Mouse (Mus musculus): ENCODE results near the gene Ptbp1.

Gene Ptbp1

GRCm38 (mm10) chr10:79853860-79854795 is at the start of gene Ptbp1:
Gene Ptbp1 (plus strand): TSS chr10:79854427.
- peak; percentile 100 for DNase-seq (ENCODE audit: low read depth)

GRCm38 (mm10) chr10:79805636-79806035 is 48.6 kb upstream of the Ptbp1 start:
- no peak for DNase-seq (ENCODE audit: low read depth)

GRCm38 (mm10) chr10:79806331-79806730 is 47.9 kb upstream of the Ptbp1 start:
- DNase-seq (ENCODE audit: low read depth) = no peak

- no peak for DNase-seq (ENCODE audit: low read depth)
These were observed 47.3 kb upstream of the Ptbp1 start for GRCm38 (mm10) chr10:79806972-79807371.

GRCm38 (mm10) chr10:79807826-79808225 is 46.4 kb upstream of the Ptbp1 start:
- DNase-seq (ENCODE audit: low read depth) = no peak

- DNase-seq (ENCODE audit: low read depth) = no peak
These were observed 45.5 kb upstream of the Ptbp1 start for GRCm38 (mm10) chr10:79808728-79809127.

- peak; percentile 86 for DNase-seq (ENCODE audit: low read depth)
These were observed 42.2 kb upstream of the Ptbp1 start for GRCm38 (mm10) chr10:79811736-79812637.

GRCm38 (mm10) chr10:79814271-79814842 is 39.9 kb upstream of the Ptbp1 start:
- no peak for DNase-seq (ENCODE audit: low read depth)

- DNase-seq (ENCODE audit: low read depth) = no peak
These were observed 38.3 kb upstream of the Ptbp1 start for GRCm38 (mm10) chr10:79815671-79816494.

- no peak for DNase-seq (ENCODE audit: low read depth)
These were observed 37.1 kb upstream of the Ptbp1 start for GRCm38 (mm10) chr10:79817111-79817510.

- no peak for DNase-seq (ENCODE audit: low read depth)
These were observed 36.0 kb upstream of the Ptbp1 start for GRCm38 (mm10) chr10:79818225-79818624.

- no peak for DNase-seq (ENCODE audit: low read depth)
These were observed 34.6 kb upstream of the Ptbp1 start for GRCm38 (mm10) chr10:79819606-79820005.

- no peak for DNase-seq (ENCODE audit: low read depth)
These were observed 34.0 kb upstream of the Ptbp1 start for GRCm38 (mm10) chr10:79820277-79820676.

- DNase-seq (ENCODE audit: low read depth) = no peak
These were observed 33.4 kb upstream of the Ptbp1 start, which contains the start of gene Misp for GRCm38 (mm10) chr10:79820782-79821181. Gene Misp (plus strand): TSS chr10:79820989.

GRCm38 (mm10) chr10:79821731-79822130 is 32.5 kb upstream of the Ptbp1 start:
- no peak for DNase-seq (ENCODE audit: low read depth)

- no peak for DNase-seq (ENCODE audit: low read depth)
These were observed 31.9 kb upstream of the Ptbp1 start for GRCm38 (mm10) chr10:79822372-79822771.

- no peak for DNase-seq (ENCODE audit: low read depth)
These were observed 31.2 kb upstream of the Ptbp1 start for GRCm38 (mm10) chr10:79823011-79823410.

GRCm38 (mm10) chr10:79824413-79824812 is 29.8 kb upstream of the Ptbp1 start:
- no peak for DNase-seq (ENCODE audit: low read depth)

- DNase-seq (ENCODE audit: low read depth) = no peak
These were observed 22.6 kb upstream of the Ptbp1 start for GRCm38 (mm10) chr10:79831583-79831982.

- no peak for DNase-seq (ENCODE audit: low read depth)
These were observed 22.0 kb upstream of the Ptbp1 start for GRCm38 (mm10) chr10:79832026-79832785.

- no peak for DNase-seq (ENCODE audit: low read depth)
These were observed 21.4 kb upstream of the Ptbp1 start for GRCm38 (mm10) chr10:79832786-79833181.
